Mouse (Mus musculus) neural tube, embryonic 15.5 days (tissue): Measurements from ENCODE around the gene Frmd8. TPM values are rescaled to one million over a fixed set of nuclear protein-coding genes. Genes with fewer than 3 reads are reported as not detected.

Experiments used
- ATAC-seq: fragments of 200-750 bp; cut with Nextera tagmentation; 2 replicates; pipeline ENCODE4 v1.8.0; 2017; ENCODE audit warnings: mild to moderate bottlenecking, moderate TSS enrichment, moderate library complexity; ENCODE audit not compliant: low FRiP score
- H3K27ac ChIP-seq: fragments of 300-500 bp; sonication (generic); replicated peaks from 2 replicates; pipeline ENCODE4 v1.5.1; 2015; ENCODE audit warnings: mild to moderate bottlenecking, inconsistent platforms
- H3K27me3 ChIP-seq: fragments of 300-500 bp; sonication (generic); replicated peaks from 2 replicates; pipeline ENCODE4 v1.6.1; 2015; ENCODE audit warnings: inconsistent platforms
- H3K36me3 ChIP-seq: fragments of 300-500 bp; sonication (generic); 2 replicates; pipeline ENCODE4 v1.6.1; 2015; ENCODE audit warnings: inconsistent platforms
- H3K4me1 ChIP-seq: fragments of 300-500 bp; sonication (generic); 2 replicates; pipeline ENCODE4 v1.6.1; 2015; ENCODE audit warnings: inconsistent platforms
- H3K4me2 ChIP-seq: fragments of 300-500 bp; sonication (generic); 2 replicates; pipeline ENCODE4 v1.6.1; 2015; ENCODE audit warnings: inconsistent platforms, mild to moderate bottlenecking, moderate library complexity
- H3K4me3 ChIP-seq: fragments of 300-500 bp; sonication (generic); replicated peaks from 2 replicates; pipeline ENCODE4 v1.5.1; 2015; ENCODE audit warnings: mild to moderate bottlenecking, inconsistent platforms
- H3K9ac ChIP-seq: fragments of 300-500 bp; sonication (generic); replicated peaks from 2 replicates; pipeline ENCODE4 v1.6.1; 2015; ENCODE audit warnings: mild to moderate bottlenecking, inconsistent platforms
- H3K9me3 ChIP-seq: fragments of 300-500 bp; sonication (generic); replicated peaks from 2 replicates; pipeline ENCODE4 v1.6.1; 2016; ENCODE audit warnings: inconsistent platforms
- WGBS: fragments of 180-500 bp; shearing (Covaris S2); methylation state at CpG from one replicate; pipeline ENCODE4 v1.1.7; 2015; ENCODE audit warnings: mixed read lengths; 5-methylcytosine and 5-hydroxymethylcytosine counted together
- polyA plus RNA-seq: library from polyadenylated mRNA; unstranded; fragments of >200 nt; fragmentation: Nextera tagmentation; extraction: Ambion mirVana; gene quantifications from 2 replicates; pipeline ENCODE4 v1.2.1, GENCODE M21; 2015

The Frmd8 gene
- polyA plus RNA-seq, 1 experiment from 2014 or later, result 13.8 TPM

- Histone ChIP-seq H3K36me3 (peaks cover 10% of the 10 kb centered on the region; the same call in 1 of the 2 replicates), H3K27ac (peak overlapping the region; percentile 98), H3K4me2 (peak overlapping the region; percentile 73), H3K9me3 (no peaks in the 10 kb centered on the region), H3K4me1 (peaks cover 70% of the 10 kb centered on the region), H3K27me3 (no peaks in the 10 kb centered on the region), H3K9ac (peak overlapping the region; percentile 52), H3K4me3 (no peak overlapping the region)
- ATAC-seq, result no peak
- 55% methylated on average over 14 of the region's 14 CpGs for WGBS
Observed at GRCm38 (mm10) chr19:5848032-5848825, 26.8 kb downstream of the Frmd8 start.

GRCm38 (mm10) chr19:5847306-5847796, 27.7 kb downstream of the Frmd8 start:
- Histone ChIP-seq H3K4me2 (peak overlapping the region; percentile 73), H3K4me3 (no peak overlapping the region), H3K9ac (peak overlapping the region; percentile 52), H3K4me1 (peaks cover 79% of the 10 kb centered on the region), H3K27me3 (no peaks in the 10 kb centered on the region), H3K9me3 (no peaks in the 10 kb centered on the region), H3K27ac (peak overlapping the region; percentile 98), H3K36me3 (peaks cover 7% of the 10 kb centered on the region; the same call in 1 of the 2 replicates)
- ATAC-seq, result no peak
- WGBS, result 40% methylated on average over 4 of the region's 4 CpGs

- Histone ChIP-seq H3K36me3 (peaks cover 5% of the 10 kb centered on the region; the same call in 1 of the 2 replicates), H3K4me2 (peak overlapping the region; percentile 73), H3K4me3 (peak overlapping the region; percentile 41), H3K27me3 (no peaks in the 10 kb centered on the region), H3K9ac (peak overlapping the region; percentile 52), H3K9me3 (no peaks in the 10 kb centered on the region), H3K4me1 (peaks cover 85% of the 10 kb centered on the region), H3K27ac (peak overlapping the region; percentile 98)
- ATAC-seq, result peak; percentile 84
- 1% methylated on average over 16 of the region's 16 CpGs for WGBS
Observed at GRCm38 (mm10) chr19:5846557-5847305, 28.3 kb downstream of the Frmd8 start.

DNA sequence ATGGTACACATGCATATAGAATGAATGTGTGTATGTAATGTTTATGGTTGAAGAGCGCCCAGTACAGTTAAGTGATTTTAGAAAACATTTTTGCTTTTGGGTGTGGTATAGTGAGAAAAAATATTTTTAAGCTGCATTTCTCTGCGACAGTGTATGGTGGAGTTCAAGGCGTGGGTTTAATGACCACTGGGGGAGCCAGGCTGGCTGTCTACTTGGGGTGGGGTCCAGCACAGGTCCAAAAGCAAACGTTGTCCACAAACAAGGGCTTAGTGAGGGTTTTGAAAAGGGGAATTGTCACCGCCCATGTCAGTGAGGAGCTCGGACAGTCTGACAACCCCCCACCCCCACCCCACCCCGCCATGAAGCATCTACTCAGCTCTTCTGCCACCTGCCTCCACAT, 28.9 kb downstream of the Frmd8 start:
- no peaks in the 10 kb centered on the region for H3K27me3 ChIP-seq
- peak overlapping the region; percentile 41 for H3K4me3 ChIP-seq
- H3K27ac ChIP-seq, result peak overlapping the region; percentile 98
- H3K9me3 ChIP-seq, result no peaks in the 10 kb centered on the region
- H3K4me2 ChIP-seq, result peak overlapping the region; percentile 73
- peaks cover 90% of the 10 kb centered on the region for H3K4me1 ChIP-seq
- 0 out of 2 replicates have a peak, but pooled peaks cover under 1% of the 10 kb centered on the region for H3K36me3 ChIP-seq
- peak; percentile 54 for ATAC-seq
- H3K9ac ChIP-seq, result peak overlapping the region; percentile 52
- WGBS, result under 1% methylated on average over 7 of the region's 7 CpGs

DNA sequence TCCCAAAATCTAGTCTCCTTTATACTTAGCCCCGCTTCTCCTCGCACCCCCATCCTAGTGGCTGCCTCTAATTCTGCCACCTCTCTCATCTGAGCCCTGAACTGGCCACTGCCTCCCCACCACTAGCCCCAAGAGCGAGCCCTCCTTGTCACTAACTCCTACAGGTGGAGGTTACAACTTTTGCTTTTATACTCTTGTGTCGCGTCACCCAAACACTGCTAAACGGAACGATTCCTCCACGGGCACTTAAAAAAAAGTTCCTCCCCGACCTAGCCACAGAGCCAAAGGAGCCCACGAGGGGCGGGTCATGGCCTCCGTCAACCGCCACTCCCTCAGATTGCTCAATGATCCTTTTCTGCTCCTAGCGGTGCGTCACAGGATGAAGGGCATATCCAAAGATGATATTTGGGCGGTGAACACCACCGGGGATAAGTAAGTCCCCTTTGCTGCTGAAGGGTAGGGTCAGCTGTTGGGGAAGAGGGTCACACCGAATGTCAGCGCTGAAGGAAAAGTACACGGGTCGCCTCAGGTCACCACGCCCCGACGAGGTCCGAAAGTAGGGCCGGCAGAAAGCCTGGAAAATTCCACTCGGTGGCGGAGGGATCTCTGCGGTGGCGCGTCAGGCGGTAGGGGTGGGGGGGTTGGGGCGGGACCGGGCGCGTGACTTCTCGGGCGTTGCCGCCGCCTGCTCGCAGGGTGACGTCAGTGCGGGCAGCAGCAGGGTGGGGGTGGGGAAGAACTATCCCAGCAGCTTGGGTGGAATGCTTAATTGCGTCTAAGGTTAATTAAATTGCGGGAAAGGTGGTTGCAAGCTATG, 29.5 kb downstream of the Frmd8 start:
- H3K4me1 ChIP-seq, result peaks cover 90% of the 10 kb centered on the region
- 7% methylated on average over 45 of the region's 45 CpGs for WGBS
- H3K27me3 ChIP-seq, result no peaks in the 10 kb centered on the region
- H3K9me3 ChIP-seq, result no peaks in the 10 kb centered on the region
- peak overlapping the region; percentile 98 for H3K27ac ChIP-seq
- peak overlapping the region; percentile 73 for H3K4me2 ChIP-seq
- peak overlapping the region; percentile 41 for H3K4me3 ChIP-seq
- peak overlapping the region; percentile 52 for H3K9ac ChIP-seq
- no peaks in the 10 kb centered on the region for H3K36me3 ChIP-seq
- peak; percentile 80 for ATAC-seq

DNA sequence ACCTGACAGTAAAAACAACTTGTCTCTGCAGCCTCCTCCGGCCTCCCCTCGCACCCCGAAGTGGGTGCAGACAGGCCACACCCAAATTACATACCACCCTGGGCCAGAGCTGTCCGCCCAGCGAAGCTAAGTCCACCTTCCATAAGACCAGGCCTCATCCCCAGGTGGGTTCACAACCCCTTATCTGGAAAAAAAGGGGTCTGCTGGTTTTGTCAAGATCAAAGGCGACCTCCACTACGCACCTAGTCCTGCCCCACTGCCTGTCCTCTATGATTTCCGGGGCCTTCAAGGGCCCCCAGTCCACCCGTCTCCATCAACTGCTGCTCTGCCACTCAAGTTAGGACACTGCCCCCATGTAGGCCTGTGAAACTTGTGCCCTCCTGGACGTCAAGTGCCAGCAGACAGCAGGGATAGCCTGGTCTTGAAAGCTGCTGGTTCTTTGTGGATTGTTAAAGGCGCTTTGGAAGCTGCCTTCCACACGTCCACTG, 30.2 kb downstream of the Frmd8 start:
- 84% methylated on average over 12 of the region's 12 CpGs for WGBS
- ATAC-seq, result no peak
- H3K9ac ChIP-seq, result peak overlapping the region; percentile 46

DNA sequence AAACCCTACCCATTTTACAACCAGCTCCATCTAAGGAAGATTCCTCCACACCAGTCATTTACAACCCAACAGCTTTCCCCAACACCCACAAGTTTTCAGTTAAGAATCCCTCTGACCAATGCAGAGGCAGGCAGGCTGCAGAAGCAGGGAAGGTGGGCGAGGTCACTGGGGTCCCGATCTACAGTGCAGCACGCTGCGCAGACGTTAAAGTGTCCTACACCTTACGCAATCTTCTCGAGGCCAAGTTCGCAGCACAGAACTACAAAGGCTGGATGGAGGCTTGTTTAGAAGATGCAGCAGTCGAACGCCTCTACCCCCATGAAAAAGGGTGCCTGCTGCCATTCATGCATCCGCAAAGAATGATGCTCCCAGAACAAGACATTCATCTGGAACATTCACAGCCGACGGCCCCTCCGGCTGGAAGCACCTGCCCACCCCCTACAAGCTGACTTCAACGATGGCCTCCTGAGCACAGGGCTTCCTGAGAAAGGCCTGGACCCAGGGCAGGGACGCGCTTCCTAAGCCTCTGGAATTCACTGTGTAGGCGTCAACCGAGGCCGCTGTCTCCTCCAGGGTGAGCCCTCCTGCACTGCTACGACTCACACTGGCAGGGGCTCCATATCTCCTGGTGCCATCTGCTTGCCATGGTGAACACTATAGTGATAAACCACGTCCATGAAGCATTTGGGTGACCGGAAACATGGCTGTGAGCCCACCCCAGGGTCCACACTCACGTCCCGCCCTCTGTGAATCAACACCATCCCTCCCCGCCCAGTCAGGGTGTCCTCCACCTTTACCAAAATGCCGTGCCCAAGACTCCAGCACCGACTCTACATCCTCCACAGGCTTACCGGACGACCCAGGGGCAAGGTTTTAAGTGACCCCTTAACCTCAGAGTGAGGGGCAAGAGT, 31.0 kb downstream of the Frmd8 start:
- Histone ChIP-seq H3K4me1 (peaks cover 75% of the 10 kb centered on the region), H3K9me3 (no peaks in the 10 kb centered on the region), H3K9ac (no peak overlapping the region), H3K36me3 (no peaks in the 10 kb centered on the region), H3K27me3 (no peaks in the 10 kb centered on the region), H3K4me2 (peak overlapping the region; percentile 73), H3K4me3 (peak overlapping the region; percentile 2; the same call in 1 of the 2 replicates), H3K27ac (peak overlapping the region; percentile 51; the same call in 1 of the 2 replicates)
- no peak for ATAC-seq
- WGBS, result 79% methylated on average over 30 of the region's 30 CpGs

More for the DNA sequence above, 30.2 kb downstream of the Frmd8 start:
- Histone ChIP-seq H3K9me3 (no peaks in the 10 kb centered on the region), H3K36me3 (no peaks in the 10 kb centered on the region), H3K4me1 (peaks cover 84% of the 10 kb centered on the region), H3K27ac (peak overlapping the region; percentile 98), H3K4me3 (peak overlapping the region; percentile 41; the same call in 1 of the 2 replicates), H3K4me2 (peak overlapping the region; percentile 73), H3K27me3 (no peaks in the 10 kb centered on the region)

DNA sequence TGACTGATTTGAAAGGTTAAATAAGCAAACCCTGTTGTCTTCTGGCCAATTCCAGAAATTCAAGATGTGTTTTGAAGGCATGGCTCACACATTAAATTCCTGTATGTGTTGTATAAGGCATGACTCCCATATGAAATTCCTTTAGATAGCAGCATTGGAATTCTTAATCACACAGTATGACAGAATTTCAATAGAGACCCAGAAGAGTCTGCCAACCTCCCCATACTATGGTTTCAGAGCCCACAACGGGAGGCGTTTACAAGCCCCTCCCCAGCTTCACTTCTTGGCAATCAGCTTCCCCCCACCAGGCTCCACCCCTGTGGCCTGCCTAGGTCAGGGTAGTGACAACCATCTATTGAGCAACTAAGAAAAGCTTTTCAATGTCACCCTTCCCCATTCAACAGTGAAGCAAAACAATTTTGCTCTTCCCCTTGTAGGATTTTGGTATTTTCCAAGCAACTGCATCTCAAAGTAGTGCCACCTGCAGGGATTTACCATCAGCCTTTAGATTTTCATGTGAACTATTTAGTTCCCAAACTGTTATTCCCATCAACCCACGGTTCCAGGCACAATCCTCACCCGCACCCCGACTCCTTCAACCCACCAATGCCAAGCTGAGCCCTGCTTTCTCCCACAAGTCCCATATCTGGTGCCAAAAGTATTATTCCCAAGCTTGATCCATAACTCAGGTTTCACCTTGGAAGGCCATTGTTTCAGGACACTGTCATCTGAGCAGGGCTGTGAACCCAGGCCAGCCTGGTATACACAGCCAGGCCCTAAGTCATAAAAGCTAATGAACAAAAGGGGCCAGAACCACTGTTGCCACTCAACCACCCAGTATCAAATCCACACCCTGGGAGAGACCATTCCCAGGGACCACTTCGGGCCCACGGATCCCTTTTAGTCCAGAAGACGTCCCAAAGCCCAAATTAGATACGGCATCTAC, 32.0 kb downstream of the Frmd8 start:
- Histone ChIP-seq H3K4me2 (peak overlapping the region; percentile 73), H3K9me3 (no peaks in the 10 kb centered on the region), H3K27ac (peak overlapping the region; percentile 51; the same call in 1 of the 2 replicates), H3K4me1 (peaks cover 65% of the 10 kb centered on the region), H3K36me3 (no peaks in the 10 kb centered on the region), H3K27me3 (no peaks in the 10 kb centered on the region), H3K9ac (no peak overlapping the region), H3K4me3 (peak overlapping the region; percentile 2; the same call in 1 of the 2 replicates)
- no peak for ATAC-seq
- WGBS, result 50% methylated on average over 9 of the region's 9 CpGs

GRCm38 (mm10) chr19:5841999-5842784, 32.9 kb downstream of the Frmd8 start:
- no peak overlapping the region for H3K9ac ChIP-seq
- peak overlapping the region; percentile 51; the same call in 1 of the 2 replicates for H3K27ac ChIP-seq
- 40% methylated on average over 5 of the region's 5 CpGs for WGBS
- peaks cover 57% of the 10 kb centered on the region for H3K4me1 ChIP-seq
- no peaks in the 10 kb centered on the region for H3K27me3 ChIP-seq
- H3K4me2 ChIP-seq, result peak overlapping the region; percentile 73; the same call in 1 of the 2 replicates
- no peaks in the 10 kb centered on the region for H3K9me3 ChIP-seq
- no peaks in the 10 kb centered on the region for H3K36me3 ChIP-seq
- H3K4me3 ChIP-seq, result no peak overlapping the region
- no peak for ATAC-seq
